Mouse (Mus musculus) kidney, embryonic 16.5 days (tissue): ENCODE data around the gene Ssbp4. TPM values are rescaled to one million over a fixed set of nuclear protein-coding genes. Genes with fewer than 3 reads are reported as not detected.
A peak's percentile ranks its signal among the peaks of the same experiment; 100 is the strongest.

Experiments
- ATAC-seq: fragments of 200-750 bp; cut with Nextera tagmentation; 2 replicates; pipeline ENCODE4 v1.8.0; 2017; ENCODE audit warnings: moderate TSS enrichment; ENCODE audit not compliant: low FRiP score, low TSS enrichment
- H3K27ac ChIP-seq: fragments of 300-500 bp; sonication (generic); 2 replicates; pipeline ENCODE4 v1.5.1; 2014; ENCODE audit warnings: low read length
- H3K27me3 ChIP-seq: fragments of 300-500 bp; sonication (generic); 2 replicates; pipeline ENCODE4 v1.6.1; 2014; ENCODE audit warnings: low read length, control low read depth, mixed read lengths; ENCODE audit not compliant: insufficient read depth
- H3K36me3 ChIP-seq: fragments of 300-500 bp; sonication (generic); 2 replicates; pipeline ENCODE4 v1.6.1; 2014; ENCODE audit warnings: low read length, control low read depth, mixed read lengths; ENCODE audit not compliant: insufficient read depth
- H3K4me1 ChIP-seq: fragments of 300-500 bp; sonication (generic); 2 replicates; pipeline ENCODE4 v1.6.1; 2014; ENCODE audit warnings: low read length, control low read depth, mixed read lengths; ENCODE audit not compliant: insufficient read depth
- H3K4me2 ChIP-seq: fragments of 300-500 bp; sonication (generic); replicated peaks from 2 replicates; pipeline ENCODE4 v1.6.1; 2014; ENCODE audit warnings: low read depth, low read length
- H3K4me3 ChIP-seq: fragments of 300-500 bp; sonication (generic); 2 replicates; pipeline ENCODE4 v1.5.1; 2014; ENCODE audit warnings: mild to moderate bottlenecking, low read length
- H3K9ac ChIP-seq: fragments of 300-500 bp; sonication (generic); replicated peaks from 2 replicates; pipeline ENCODE4 v1.6.1; 2014; ENCODE audit warnings: low read length
- H3K9me3 ChIP-seq: fragments of 300-500 bp; sonication (generic); 2 replicates; pipeline ENCODE4 v1.6.1; 2016; ENCODE audit warnings: low read length, control low read depth
- WGBS: fragments of 180-500 bp; shearing (Covaris S2); extraction: QIAGEN DNeasy Blood & Tissue Kit; methylation state at CpG from one replicate; pipeline ENCODE4 v1.1.7; 2014; 5-methylcytosine and 5-hydroxymethylcytosine counted together
- polyA plus RNA-seq: library from polyadenylated mRNA; unstranded; fragments of >200 nt; fragmentation: Nextera tagmentation; extraction: Ambion mirVana; gene quantifications from 2 replicates; pipeline ENCODE4 v1.2.1, GENCODE M21; 2015

Ssbp4 gene
- polyA plus RNA-seq, 1 experiment from 2014 or later: 133 TPM

GRCm38 (mm10) chr8:70622220-70622619, 13.5 kb upstream of the Ssbp4 start:
- ATAC-seq: no peak
- Histone ChIP-seq H3K36me3 (no peaks in the 10 kb centered on the region), H3K9ac (no peak overlapping the region), H3K4me2 (no peak overlapping the region), H3K4me1 (peaks cover 11% of the 10 kb centered on the region; the same call in 1 of the 2 replicates), H3K27ac (no peak overlapping the region), H3K4me3 (no peak overlapping the region), H3K9me3 (no peaks in the 10 kb centered on the region; the same call in 1 of the 2 replicates), H3K27me3 (0 out of 2 replicates have a peak, but pooled peaks cover 9% of the 10 kb centered on the region)
- WGBS: 64% methylated on average over 3 of the region's 3 CpGs

GRCm38 (mm10) chr8:70618888-70619334, 10.2 kb upstream of the Ssbp4 start:
- Histone ChIP-seq H3K9ac (no peak overlapping the region), H3K4me1 (peaks cover 6% of the 10 kb centered on the region; the same call in 1 of the 2 replicates), H3K4me2 (no peak overlapping the region), H3K27ac (no peak overlapping the region), H3K9me3 (no peaks in the 10 kb centered on the region), H3K36me3 (no peaks in the 10 kb centered on the region), H3K27me3 (0 out of 2 replicates have a peak, but pooled peaks cover 9% of the 10 kb centered on the region), H3K4me3 (no peak overlapping the region)
- ATAC-seq: peak; percentile 60
- WGBS: 33% methylated on average over 9 of the region's 9 CpGs

GRCm38 (mm10) chr8:70617985-70618384, 9.3 kb upstream of the Ssbp4 start:
- 84% methylated on average over 11 of the region's 11 CpGs for WGBS
- 0 out of 2 replicates have a peak, but pooled peaks cover 9% of the 10 kb centered on the region for H3K27me3 ChIP-seq
- H3K9ac ChIP-seq: no peak overlapping the region
- H3K4me2 ChIP-seq: no peak overlapping the region
- no peaks in the 10 kb centered on the region for H3K9me3 ChIP-seq
- no peak overlapping the region for H3K4me3 ChIP-seq
- no peak for ATAC-seq
- H3K27ac ChIP-seq: no peak overlapping the region
- H3K4me1 ChIP-seq: peaks cover 6% of the 10 kb centered on the region; the same call in 1 of the 2 replicates
- H3K36me3 ChIP-seq: no peaks in the 10 kb centered on the region

DNA sequence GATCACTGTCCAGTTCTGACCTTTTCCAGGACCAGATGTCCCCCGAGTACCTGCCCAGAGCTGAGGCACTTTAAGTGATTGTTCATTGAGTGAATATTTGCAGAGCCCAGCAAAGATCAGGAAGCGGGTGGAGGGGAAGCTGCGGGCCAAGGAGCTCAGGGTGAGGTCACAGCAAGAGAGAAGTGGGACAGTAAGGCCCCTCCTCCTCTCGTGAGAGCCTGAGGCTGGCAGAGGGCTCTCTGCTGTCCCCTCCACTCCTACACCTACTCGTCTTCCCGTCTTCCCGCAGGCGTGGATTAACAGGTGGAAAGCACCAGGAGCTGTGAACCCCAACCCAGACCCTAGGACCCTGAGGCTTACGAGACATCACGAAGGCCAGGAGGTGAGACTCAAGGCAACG, 8.0 kb upstream of the Ssbp4 start:
- Histone ChIP-seq H3K4me3 (no peak overlapping the region), H3K36me3 (no peaks in the 10 kb centered on the region), H3K4me2 (no peak overlapping the region), H3K9me3 (no peaks in the 10 kb centered on the region), H3K27me3 (0 out of 2 replicates have a peak, but pooled peaks cover 7% of the 10 kb centered on the region), H3K4me1 (peaks cover 8% of the 10 kb centered on the region; the same call in 1 of the 2 replicates), H3K27ac (no peak overlapping the region), H3K9ac (no peak overlapping the region)
- WGBS: 46% methylated on average over 11 of the region's 11 CpGs
- no peak for ATAC-seq

DNA sequence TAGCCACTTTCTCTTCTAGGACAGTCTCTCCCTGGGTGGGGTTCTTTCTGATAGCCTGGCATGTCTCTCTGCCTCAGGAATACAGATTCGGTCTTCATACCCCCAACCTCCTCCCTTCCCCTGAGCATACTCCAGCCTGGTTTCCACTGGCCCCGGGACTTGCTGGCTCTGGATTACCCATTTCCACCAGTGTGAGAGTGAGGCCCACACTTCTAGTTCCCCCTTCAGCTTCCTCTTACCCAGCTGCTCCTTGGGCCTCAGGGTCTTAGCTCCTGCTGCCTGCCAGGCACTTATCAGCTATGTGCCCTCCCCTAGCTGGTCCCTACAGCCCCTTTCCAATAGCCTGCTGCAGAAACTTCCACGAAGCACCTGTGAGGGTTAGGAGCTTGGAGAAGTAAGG, 7.2 kb upstream of the Ssbp4 start, which contains the start of gene Lrrc25:
Gene Lrrc25, plus strand, starts transcription at position 262 of the 400 bp plus-strand sequence.
- no peaks in the 10 kb centered on the region for H3K9me3 ChIP-seq
- H3K4me2 ChIP-seq: no peak within 1 kb of the TSS
- 0 out of 2 replicates have a peak, but pooled peaks cover 5% of the 10 kb centered on the region for H3K27me3 ChIP-seq
- no peak within 1 kb of the TSS for H3K27ac ChIP-seq
- no peak for ATAC-seq
- H3K4me3 ChIP-seq: no peak within 1 kb of the TSS
- H3K4me1 ChIP-seq: peaks cover 15% of the 10 kb centered on the region
- H3K9ac ChIP-seq: no peak within 1 kb of the TSS; the same call in 1 of the 2 replicates
- WGBS: 84% methylated on average over 3 of the region's 3 CpGs
- H3K36me3 ChIP-seq: no peaks in the 10 kb centered on the region

GRCm38 (mm10) chr8:70615281-70615680, 6.6 kb upstream of the Ssbp4 start:
- Histone ChIP-seq H3K36me3 (no peaks in the 10 kb centered on the region), H3K9me3 (no peaks in the 10 kb centered on the region), H3K4me3 (no peak overlapping the region), H3K27ac (no peak overlapping the region), H3K9ac (no peak overlapping the region; the same call in 1 of the 2 replicates), H3K4me1 (peaks cover 20% of the 10 kb centered on the region), H3K4me2 (no peak overlapping the region), H3K27me3 (0 out of 2 replicates have a peak, but pooled peaks cover under 1% of the 10 kb centered on the region)
- ATAC-seq: no peak
- WGBS: 79% methylated on average over 8 of the region's 8 CpGs

- Histone ChIP-seq H3K9ac (no peak overlapping the region), H3K4me3 (no peak overlapping the region), H3K27me3 (no peaks in the 10 kb centered on the region), H3K4me2 (no peak overlapping the region), H3K4me1 (peaks cover 21% of the 10 kb centered on the region), H3K36me3 (no peaks in the 10 kb centered on the region), H3K9me3 (no peaks in the 10 kb centered on the region), H3K27ac (no peak overlapping the region)
- 58% methylated on average over 5 of the region's 5 CpGs for WGBS
- ATAC-seq: no peak
These were observed 5.8 kb upstream of the Ssbp4 start for GRCm38 (mm10) chr8:70614469-70614868.

GRCm38 (mm10) chr8:70613763-70614162, 5.1 kb upstream of the Ssbp4 start:
- Histone ChIP-seq H3K36me3 (no peaks in the 10 kb centered on the region), H3K4me1 (peaks cover 24% of the 10 kb centered on the region), H3K9me3 (no peaks in the 10 kb centered on the region), H3K27ac (no peak overlapping the region), H3K4me2 (no peak overlapping the region), H3K9ac (no peak overlapping the region), H3K4me3 (no peak overlapping the region), H3K27me3 (no peaks in the 10 kb centered on the region)
- 14% methylated on average over 1 of the region's 1 CpGs for WGBS
- no peak for ATAC-seq

DNA sequence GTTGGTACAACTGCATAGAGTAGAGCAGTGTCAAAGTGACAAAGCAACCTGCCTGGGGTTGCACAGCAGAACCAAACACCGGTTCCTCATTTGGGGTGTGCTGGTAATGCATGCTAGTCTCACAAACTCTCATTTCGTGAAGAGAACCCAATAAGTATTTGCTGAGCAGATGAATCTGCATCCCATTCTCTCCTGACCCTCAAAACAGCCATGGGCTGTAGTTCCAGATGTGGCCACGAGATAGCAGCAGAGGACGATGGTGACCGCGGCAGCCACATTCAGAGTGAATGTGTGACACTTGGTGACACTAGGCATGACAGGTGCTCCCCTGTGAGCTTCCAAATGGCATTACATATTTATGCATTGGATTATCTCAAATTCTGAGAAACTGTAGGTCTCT, 3.2 kb upstream of the Ssbp4 start:
- peaks cover 34% of the 10 kb centered on the region for H3K4me1 ChIP-seq

More for the DNA sequence above, 3.2 kb upstream of the Ssbp4 start:
- H3K36me3 ChIP-seq: no peaks in the 10 kb centered on the region
- peak overlapping the region; percentile 98 for H3K4me2 ChIP-seq
- peak overlapping the region; percentile 54 for H3K4me3 ChIP-seq
- ATAC-seq: no peak
- no peaks in the 10 kb centered on the region for H3K9me3 ChIP-seq
- 0% methylated on average over 6 of the region's 6 CpGs for WGBS
- peak overlapping the region; percentile 73 for H3K9ac ChIP-seq
- peak overlapping the region; percentile 75 for H3K27ac ChIP-seq
- no peaks in the 10 kb centered on the region for H3K27me3 ChIP-seq
